Mouse (Mus musculus): ENCODE data around the gene Gpr132.

DNA sequence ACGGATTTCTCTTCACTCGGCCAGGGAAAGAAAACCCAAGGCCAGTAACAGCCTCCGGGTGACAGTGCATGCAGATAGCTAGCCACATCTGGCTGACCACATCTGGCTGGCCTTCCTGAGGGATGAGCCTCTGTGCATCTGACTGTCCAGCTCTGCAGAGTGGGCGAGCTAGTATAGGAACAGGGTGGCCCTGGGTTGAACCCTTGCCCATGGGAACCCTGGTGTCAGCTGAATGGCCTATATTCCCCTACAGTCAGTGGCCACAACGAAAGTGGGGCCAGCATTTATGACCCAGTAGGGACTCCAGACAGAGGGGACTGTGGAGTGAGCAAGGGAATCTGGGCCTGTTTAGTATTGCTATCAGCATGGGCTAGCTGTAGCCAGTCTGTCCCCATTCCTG, 37.0 kb upstream of the Gpr132 start:
- TF ChIP-seq POLR2A (IDR thresholded peaks at IDR 0.05; ENCODE audit: low read depth, low read length) = no peak
- TF ChIP-seq CTCF (conservative IDR thresholded peaks at IDR 0.05 in 1 of 2, IDR thresholded peaks at IDR 0.05 in 1 of 2; ENCODE audit: low read depth in 2 of 2, low read length in 2 of 2) = no peak
- TF ChIP-seq EP300 (IDR thresholded peaks at IDR 0.05; ENCODE audit: low read length) = no peak
- no peak for TF ChIP-seq USF1 (IDR thresholded peaks at IDR 0.05; ENCODE audit: low read depth, low read length)
- TF ChIP-seq MAX (IDR thresholded peaks at IDR 0.05; ENCODE audit: low read length) = no peak
- TF ChIP-seq MXI1 (IDR thresholded peaks at IDR 0.05; ENCODE audit: low read depth, low read length) = no peak
